In genomic region chr12:113062201-113062600, GRCm38 (mm10) we compare ENCODE assay signal across 24 mouse cellular contexts. TPM values are rescaled to one million over a fixed set of nuclear protein-coding genes. Genes with fewer than 3 reads are reported as not detected.
A peak's percentile ranks its signal among the peaks of the same experiment; 100 is the strongest.
DNase-seq lines count a peak whose midpoint lies in the region; ATAC-seq and TF ChIP-seq lines count a peak whose summit lies in the region.
"Had no signal": no experiment of that assay in that cellular context is flagged by ENCODE, and none has a peak within 500 bp of the region (broad histone marks: within the 10 kb centered on the region; RNA-seq: fewer than 3 reads in every experiment).

No protein-coding gene starts in this region.

- peaks cover 78% of the 10 kb centered on the region for H3K36me3 ChIP-seq in embryonic facial prominence, embryonic 15.5 days
- H3K36me3 ChIP-seq in embryonic facial prominence, embryonic 10.5 days (replicated peaks): peaks cover 97% of the 10 kb centered on the region
- H3K36me3 ChIP-seq in MEL (ENCODE audit: control insufficient read depth in 1 of 2, insufficient read depth in 2 of 2, low read length in 2 of 2): peaks cover 0 to 8% of the 10 kb centered on the region in 2 experiments; a peak in 1 of 4 replicates
- peaks cover 21% of the 10 kb centered on the region for H3K36me3 ChIP-seq in stomach, postnatal 0 days (ENCODE audit: control insufficient read depth, insufficient read depth, low read length)
- H3K36me3 ChIP-seq in limb, embryonic 10.5 days: peaks cover 67% of the 10 kb centered on the region

- no peak for TF ChIP-seq EP300 in MEL (IDR thresholded peaks at IDR 0.05; ENCODE audit: low read depth in 1 of 2, low read length in 2 of 2)
- TF ChIP-seq EP300 in stomach, postnatal 0 days (optimal IDR thresholded peaks at IDR 0.05): no peak

- ATAC-seq in embryonic facial prominence, embryonic 15.5 days (ENCODE audit: insufficient number of reproducible peaks, low FRiP score, low TSS enrichment, low read depth): 0 out of 2 replicates have a peak, but pooled peaks have one; percentile 7
- no peak for ATAC-seq in stomach, postnatal 0 days (ENCODE audit: low FRiP score, low TSS enrichment)
- ATAC-seq: intestine, embryonic 16.5 days had no signal

- H3K9ac ChIP-seq in embryonic facial prominence, embryonic 15.5 days: no peak overlapping the region
- no peak overlapping the region for H3K9ac ChIP-seq in MEL (ENCODE audit: control insufficient read depth, low read depth, low read length, poor library complexity, severe bottlenecking)
- H3K9ac ChIP-seq in stomach, postnatal 0 days (ENCODE audit: low read length): no peak overlapping the region
- H3K9ac ChIP-seq: embryonic facial prominence, embryonic 12.5 days; forebrain, embryonic 12.5 days; heart, embryonic 12.5 days; hindbrain, embryonic 14.5 days had no signal

- no peak overlapping the region for H3K4me2 ChIP-seq in embryonic facial prominence, embryonic 15.5 days (replicated peaks)
- H3K4me2 ChIP-seq in stomach, postnatal 0 days (replicated peaks; ENCODE audit: low read depth): no peak overlapping the region
- H3K4me2 ChIP-seq: embryonic facial prominence, embryonic 12.5 days; forebrain, embryonic 12.5 days; heart, embryonic 12.5 days; hindbrain, embryonic 14.5 days had no signal

- no peak for TF ChIP-seq POLR2A in MEL (IDR thresholded peaks at IDR 0.05; ENCODE audit: control insufficient read depth in 1 of 2, insufficient read depth in 1 of 2, low read depth in 1 of 2, low read length in 2 of 2, poor library complexity in 1 of 2)

- no peaks in the 10 kb centered on the region for H3K4me1 ChIP-seq in embryonic facial prominence, embryonic 15.5 days
- no peaks in the 10 kb centered on the region for H3K4me1 ChIP-seq in embryonic facial prominence, embryonic 10.5 days
- H3K4me1 ChIP-seq in MEL (ENCODE audit: control insufficient read depth in 1 of 2, insufficient read depth in 2 of 2, low read length in 2 of 2): no peaks in the 10 kb centered on the region
- no peaks in the 10 kb centered on the region for H3K4me1 ChIP-seq in stomach, postnatal 0 days (replicated peaks; ENCODE audit: control insufficient read depth, insufficient read depth)
- no peaks in the 10 kb centered on the region for H3K4me1 ChIP-seq in limb, embryonic 10.5 days
- H3K4me1 ChIP-seq: embryonic facial prominence, embryonic 12.5 days; forebrain, embryonic 12.5 days; heart, embryonic 12.5 days; hindbrain, embryonic 10.5 days had no signal

- H3K9me3 ChIP-seq in embryonic facial prominence, embryonic 15.5 days (replicated peaks): no peaks in the 10 kb centered on the region
- no peaks in the 10 kb centered on the region for H3K9me3 ChIP-seq in embryonic facial prominence, embryonic 10.5 days
- H3K9me3 ChIP-seq in MEL (replicated peaks; ENCODE audit: insufficient read depth, low read length): no peaks in the 10 kb centered on the region
- H3K9me3 ChIP-seq in stomach, postnatal 0 days (ENCODE audit: control insufficient read depth, low read length): no peaks in the 10 kb centered on the region
- no peaks in the 10 kb centered on the region for H3K9me3 ChIP-seq in limb, embryonic 10.5 days (replicated peaks)
- H3K9me3 ChIP-seq: embryonic facial prominence, embryonic 12.5 days; forebrain, embryonic 12.5 days; hindbrain, embryonic 10.5 days had no signal

- H3K4me3 ChIP-seq in embryonic facial prominence, embryonic 15.5 days (replicated peaks): no peak overlapping the region
- H3K4me3 ChIP-seq in embryonic facial prominence, embryonic 10.5 days: no peak overlapping the region
- H3K4me3 ChIP-seq in layer of hippocampus, adult 2 months: no peak overlapping the region
- H3K4me3 ChIP-seq in MEL (ENCODE audit: control insufficient read depth in 1 of 2, insufficient read depth in 1 of 2, low read depth in 2 of 2, low read length in 2 of 2): no peak overlapping the region
- no peak overlapping the region for H3K4me3 ChIP-seq in stomach, postnatal 0 days (ENCODE audit: low read depth, low read length)
- no peak overlapping the region for H3K4me3 ChIP-seq in limb, embryonic 10.5 days
- H3K4me3 ChIP-seq: embryonic facial prominence, embryonic 12.5 days; forebrain, embryonic 12.5 days; heart, embryonic 12.5 days; hindbrain, embryonic 10.5 days had no signal

- 0 out of 2 replicates have a peak, but pooled peaks have one; percentile 5 for TF ChIP-seq CTCF in layer of hippocampus, adult 2 months (conservative IDR thresholded peaks at IDR 0.05)
- TF ChIP-seq CTCF in MEL (IDR thresholded peaks at IDR 0.05 in 2 of 3, conservative IDR thresholded peaks at IDR 0.05 in 1 of 3; ENCODE audit: control insufficient read depth in 1 of 3, insufficient read depth in 1 of 3, low read depth in 2 of 3, low read length in 3 of 3, poor library complexity in 1 of 3, severe bottlenecking in 1 of 3): no peak
- TF ChIP-seq CTCF in stomach, postnatal 0 days (IDR thresholded peaks at IDR 0.05; ENCODE audit: low read depth): peak; percentile 11; the same call in 1 of the 2 replicates

- no peak overlapping the region for H3K27ac ChIP-seq in embryonic facial prominence, embryonic 15.5 days (replicated peaks)
- no peak overlapping the region for H3K27ac ChIP-seq in embryonic facial prominence, embryonic 10.5 days (replicated peaks)
- no peak overlapping the region for H3K27ac ChIP-seq in layer of hippocampus, adult 2 months
- H3K27ac ChIP-seq in MEL (ENCODE audit: control insufficient read depth, low read depth, low read length): no peak overlapping the region
- no peak overlapping the region for H3K27ac ChIP-seq in stomach, postnatal 0 days (replicated peaks)
- no peak overlapping the region for H3K27ac ChIP-seq in limb, embryonic 10.5 days
- H3K27ac ChIP-seq: embryonic facial prominence, embryonic 12.5 days; forebrain, embryonic 12.5 days; hindbrain, embryonic 10.5 days; hindbrain, embryonic 14.5 days had no signal

- no peaks in the 10 kb centered on the region for H3K27me3 ChIP-seq in embryonic facial prominence, embryonic 15.5 days
- no peaks in the 10 kb centered on the region for H3K27me3 ChIP-seq in embryonic facial prominence, embryonic 10.5 days (replicated peaks; ENCODE audit: low read depth, poor library complexity, severe bottlenecking)
- no peaks in the 10 kb centered on the region for H3K27me3 ChIP-seq in MEL (ENCODE audit: control insufficient read depth in 1 of 2, insufficient read depth in 2 of 2, low read length in 2 of 2)
- H3K27me3 ChIP-seq in stomach, postnatal 0 days (ENCODE audit: control insufficient read depth, insufficient read depth, low read length): no peaks in the 10 kb centered on the region
- no peaks in the 10 kb centered on the region for H3K27me3 ChIP-seq in limb, embryonic 10.5 days (ENCODE audit: low read depth, poor library complexity, severe bottlenecking)
- H3K27me3 ChIP-seq: embryonic facial prominence, embryonic 12.5 days; forebrain, embryonic 12.5 days; heart, embryonic 12.5 days had no signal

- DNase-seq in embryonic facial prominence, embryonic 10.5 days (ENCODE audit: low spot score): no peak
- no peak for DNase-seq in layer of hippocampus, adult 2 months (ENCODE audit: low spot score in 2 of 2)
- no peak for DNase-seq in layer of hippocampus, adult 9-10 months (ENCODE audit: low spot score)
- no peak for DNase-seq in MEL (ENCODE audit: low read depth, low spot score)
- no peak for DNase-seq in stomach, postnatal 0 days (ENCODE audit: low spot score)
- no peak for DNase-seq in limb, embryonic 10.5 days (ENCODE audit: low spot score)
- DNase-seq: adrenal gland, postnatal 25 days; B cell, adult 2 months; cerebellum, adult 18-20 months; cerebellum, postnatal 10 days; embryo, embryonic 11 days; gastrocnemius, postnatal 10 days had no signal

- no peaks in the 10 kb centered on the region for H3K79me2 ChIP-seq in MEL (ENCODE audit: control insufficient read depth, insufficient read depth, low read length, poor library complexity)

- no peak for TF ChIP-seq RAD21 in MEL (IDR thresholded peaks at IDR 0.05; ENCODE audit: low read depth, low read length)

- 83% methylated on average over 10 of the region's 10 CpGs for WGBS in embryonic facial prominence, embryonic 15.5 days
- WGBS in embryonic facial prominence, embryonic 10.5 days: 86% methylated on average over 10 of the region's 10 CpGs
- 83% methylated on average over 10 of the region's 10 CpGs for WGBS in stomach, postnatal 0 days
- 76% methylated on average over 10 of the region's 10 CpGs for WGBS in limb, embryonic 10.5 days

RNA-seq across cellular contexts. Expression of gene Tex22, which starts 12.1 kb away (rescaled TPM):
- polyA plus RNA-seq in embryonic facial prominence, embryonic 15.5 days (2015; fragmentation: Nextera tagmentation; extraction: Ambion mirVana): 0.20 TPM in 1 of 2 replicates, not detected in the other
- not detected in 2 replicates for polyA plus RNA-seq in embryonic facial prominence, embryonic 10.5 days (2016; fragmentation: Nextera tagmentation; extraction: Ambion mirVana)
- 1 to 10 TPM in 1 of 2 experiments, under 1 TPM in 1; 0.81 to 2.1 TPM for total RNA-seq in layer of hippocampus, adult 2 months (2021)
- total RNA-seq in MEL (2012; rRNA removed): 0.59 and 0.65 TPM in 2 replicates
- under 1 TPM in 1 of 2 experiments, not detected in 1; 0.43 TPM for polyA plus RNA-seq in MEL (2012; ENCODE audit: insufficient read depth in 1 of 2, insufficient read length in 2 of 2, low read depth in 1 of 2, low replicate concordance in 2 of 2, missing spikeins in 1 of 2)
- polyA plus RNA-seq in stomach, postnatal 0 days (2015; fragmentation: Nextera tagmentation; extraction: Ambion mirVana): not detected in 2 replicates
- polyA plus RNA-seq in limb, embryonic 10.5 days (2016; fragmentation: Nextera tagmentation; extraction: Ambion mirVana): 0.18 and 0.21 TPM in 2 replicates
- total RNA-seq: common myeloid progenitor, adult 5-6 weeks; granulocyte monocyte progenitor cell, adult 5-6 weeks; heart, adult 8-10 months; heart, postnatal 25 days had no signal
- polyA plus RNA-seq: forebrain, embryonic 12.5 days; heart, embryonic 12.5 days; heart, embryonic 16.5 days; hindbrain, embryonic 10.5 days; intestine, embryonic 16.5 days had no signal

RNA-seq across cellular contexts. Expression of gene Mta1, which starts 35.9 kb away (rescaled TPM):
- 14.7 and 15.6 TPM in 2 replicates for polyA plus RNA-seq in embryonic facial prominence, embryonic 15.5 days (2015; fragmentation: Nextera tagmentation; extraction: Ambion mirVana)
- polyA plus RNA-seq in embryonic facial prominence, embryonic 10.5 days (2016; fragmentation: Nextera tagmentation; extraction: Ambion mirVana): 20.3 and 21.0 TPM in 2 replicates
- total RNA-seq in layer of hippocampus, adult 2 months (2021): 10 to 100 TPM; 76.0 to 76.9 TPM
- 99.5 and 102 TPM in 2 replicates for total RNA-seq in MEL (2012; rRNA removed)
- polyA plus RNA-seq in MEL (2012; ENCODE audit: insufficient read depth in 1 of 2, insufficient read length in 2 of 2, low read depth in 1 of 2, low replicate concordance in 2 of 2, missing spikeins in 1 of 2): 100 to 1,000 TPM in 1 of 2 experiments, 10 to 100 TPM in 1; 69.0 to 410 TPM
- 4.9 and 5.3 TPM in 2 replicates for polyA plus RNA-seq in stomach, postnatal 0 days (2015; fragmentation: Nextera tagmentation; extraction: Ambion mirVana)
- 22.9 and 25.9 TPM in 2 replicates for polyA plus RNA-seq in limb, embryonic 10.5 days (2016; fragmentation: Nextera tagmentation; extraction: Ambion mirVana)

RNA-seq across cellular contexts. Expression of gene Pacs2, which starts 47.9 kb away (rescaled TPM):
- 17.4 and 19.9 TPM in 2 replicates for polyA plus RNA-seq in embryonic facial prominence, embryonic 15.5 days (2015; fragmentation: Nextera tagmentation; extraction: Ambion mirVana)
- 13.7 and 14.3 TPM in 2 replicates for polyA plus RNA-seq in embryonic facial prominence, embryonic 10.5 days (2016; fragmentation: Nextera tagmentation; extraction: Ambion mirVana)
- 10 to 100 TPM; 79.6 to 81.8 TPM for total RNA-seq in layer of hippocampus, adult 2 months (2021)
- 27.7 and 29.8 TPM in 2 replicates for total RNA-seq in MEL (2012; rRNA removed)
- polyA plus RNA-seq in MEL (2012; ENCODE audit: insufficient read depth in 1 of 2, insufficient read length in 2 of 2, low read depth in 1 of 2, low replicate concordance in 2 of 2, missing spikeins in 1 of 2): 10 to 100 TPM; 62.5 to 69.7 TPM
- polyA plus RNA-seq in stomach, postnatal 0 days (2015; fragmentation: Nextera tagmentation; extraction: Ambion mirVana): 4.1 and 5.1 TPM in 2 replicates
- 11.7 and 11.8 TPM in 2 replicates for polyA plus RNA-seq in limb, embryonic 10.5 days (2016; fragmentation: Nextera tagmentation; extraction: Ambion mirVana)

Comparison
In these comparisons a context has a peak if more than half of its experiments do, and no peak if none do; other contexts are left out.
1. CTCF ChIP-seq: peak in layer of hippocampus, adult 2 months (single experiment) and stomach, postnatal 0 days (single experiment); none in MEL (0 of 3).